Mouse (Mus musculus) megakaryocyte, embryonic 14.5 days (primary cell): Measurements from ENCODE around the gene Opn1sw.

Experiments used
- FLI1 ChIP-seq: IDR thresholded peaks from 2 replicates; pipeline ENCODE4 v1.6.1; 2012; ENCODE audit warnings: low read length, inconsistent platforms, mixed read lengths
- GATA1 ChIP-seq: IDR thresholded peaks from 3 replicates; pipeline ENCODE4 v1.6.1; 2012; ENCODE audit warnings: mixed read lengths, low read length, inconsistent platforms, borderline replicate concordance

GRCm38 (mm10) chr6:29435940-29436451 lies 47.7 kb upstream of the Opn1sw start:
- no peak for TF ChIP-seq GATA1
- no peak for TF ChIP-seq FLI1
